Mouse (Mus musculus): ENCODE results near the gene Clcf1. TPM values are rescaled to one million over a fixed set of nuclear protein-coding genes. Genes with fewer than 3 reads are reported as not detected.

Gene Clcf1
- polyA plus RNA-seq, 2 experiments from 2014 or later = 35.0 to 46.5 TPM

- ATAC-seq = no peak
Observed at GRCm38 (mm10) chr19:4193129-4193528, 20.9 kb upstream of the Clcf1 start.

DNA sequence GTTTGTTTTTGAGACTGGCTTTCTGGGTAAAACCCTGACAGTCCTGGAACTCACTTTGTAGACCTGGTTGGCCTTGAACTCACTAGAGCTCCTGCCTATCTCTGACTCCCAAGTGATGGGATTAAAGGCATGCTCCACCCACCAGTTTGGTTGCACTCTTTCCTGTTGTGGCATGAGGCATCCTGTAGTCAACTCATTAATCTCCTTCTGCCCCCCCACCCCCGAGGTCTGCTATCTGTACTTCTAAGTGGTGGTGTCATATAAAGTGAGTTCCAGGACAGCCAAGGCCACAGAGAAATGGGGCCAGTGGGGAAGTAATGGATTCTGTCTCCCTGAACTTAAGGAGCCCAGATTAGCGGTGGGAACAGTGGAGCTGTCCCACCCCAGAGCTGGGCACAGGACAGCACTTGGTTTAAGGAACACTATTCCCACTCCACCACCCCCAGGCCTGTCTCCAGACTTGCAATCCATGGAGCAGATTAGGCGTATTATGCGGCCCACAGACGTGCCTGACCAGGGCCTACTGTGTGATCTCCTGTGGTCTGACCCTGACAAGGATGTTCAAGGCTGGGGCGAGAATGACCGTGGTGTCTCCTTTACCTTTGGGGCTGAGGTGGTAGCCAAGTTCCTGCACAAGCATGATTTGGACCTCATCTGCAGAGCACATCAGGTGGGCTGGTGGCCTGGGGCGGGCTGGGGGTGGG is 19.9 kb upstream of the Clcf1 start:
- no peak for ATAC-seq

GRCm38 (mm10) chr19:4194776-4195650 is 19.0 kb upstream of the Clcf1 start:
- ATAC-seq = no peak

GRCm38 (mm10) chr19:4196048-4196447 is 18.0 kb upstream of the Clcf1 start:
- ATAC-seq = no peak

GRCm38 (mm10) chr19:4196548-4196947 is 17.5 kb upstream of the Clcf1 start:
- no peak for ATAC-seq

DNA sequence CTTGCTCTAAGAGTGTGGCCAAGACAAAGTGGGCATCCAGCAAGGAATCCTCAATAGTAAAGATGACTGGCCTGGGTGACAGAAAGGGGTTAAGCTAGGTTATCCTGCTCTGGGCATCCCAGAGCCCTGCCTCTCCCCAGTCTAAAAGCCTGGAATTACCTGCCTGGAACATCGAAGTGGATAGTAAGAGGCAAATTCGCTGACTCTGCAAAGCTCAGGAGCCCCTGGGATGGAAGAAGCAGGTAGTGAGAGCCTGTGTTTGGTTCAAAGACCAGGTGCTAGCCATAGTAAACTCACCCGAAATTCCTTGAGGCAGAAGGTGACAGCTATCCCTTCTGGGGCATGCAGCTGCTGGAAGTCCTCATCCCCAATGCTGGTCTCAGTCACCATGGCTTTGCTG is 16.9 kb upstream of the Clcf1 start:
- no peak for ATAC-seq

- ATAC-seq = peak; percentile 75
Observed at GRCm38 (mm10) chr19:4201291-4201909, 12.6 kb upstream of the Clcf1 start, which contains the start of gene Rad9a. Rad9a (minus strand) TSS chr19:4201662.

GRCm38 (mm10) chr19:4202149-4202548 is 11.9 kb upstream of the Clcf1 start:
- no peak for ATAC-seq

GRCm38 (mm10) chr19:4203148-4203547 is 10.9 kb upstream of the Clcf1 start:
- peak; percentile 50 for ATAC-seq

DNA sequence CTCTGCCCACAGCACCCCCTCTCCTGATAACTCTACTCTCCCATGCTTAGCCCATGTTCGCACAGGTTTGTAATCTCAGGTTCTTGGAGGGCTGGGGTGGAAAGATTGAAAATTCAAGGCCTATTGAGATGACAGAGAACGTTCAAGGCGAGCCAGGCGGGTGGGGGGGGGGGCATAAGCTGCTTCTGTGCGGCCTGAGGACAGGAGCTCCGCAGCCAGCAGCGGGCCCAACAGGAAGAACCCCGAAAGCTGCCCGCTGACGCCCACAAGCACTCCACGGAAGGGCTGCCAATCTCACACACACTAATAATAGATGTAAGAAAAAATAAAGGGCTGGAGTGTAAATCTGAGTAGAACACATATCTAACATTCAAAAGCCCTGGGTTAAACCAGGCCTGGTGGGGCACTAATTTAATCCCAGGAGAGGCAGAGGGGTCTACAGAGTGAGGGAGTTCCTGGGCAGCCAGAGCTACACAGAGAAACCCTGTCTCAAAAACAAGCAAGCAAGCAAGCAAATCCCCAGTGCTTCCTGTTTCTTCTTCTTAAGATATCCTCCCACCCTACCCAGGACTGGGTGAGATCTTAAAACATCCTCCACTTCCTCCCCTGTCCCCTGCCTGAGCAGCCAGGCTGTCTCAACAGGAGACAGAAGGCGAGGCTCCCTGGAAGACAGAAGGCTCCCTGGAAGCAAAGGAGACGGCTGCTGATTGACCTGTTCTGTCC is 10.3 kb upstream of the Clcf1 start:
- peak; percentile 59 for ATAC-seq

- no peak for ATAC-seq
Observed at GRCm38 (mm10) chr19:4204889-4205288, 9.1 kb upstream of the Clcf1 start.

GRCm38 (mm10) chr19:4206971-4207370 is 7.1 kb upstream of the Clcf1 start:
- ATAC-seq = no peak

- no peak for ATAC-seq
Observed at GRCm38 (mm10) chr19:4208563-4208962, 5.5 kb upstream of the Clcf1 start.

- ATAC-seq = no peak
Observed at GRCm38 (mm10) chr19:4211891-4212588, 2.0 kb upstream of the Clcf1 start.

DNA sequence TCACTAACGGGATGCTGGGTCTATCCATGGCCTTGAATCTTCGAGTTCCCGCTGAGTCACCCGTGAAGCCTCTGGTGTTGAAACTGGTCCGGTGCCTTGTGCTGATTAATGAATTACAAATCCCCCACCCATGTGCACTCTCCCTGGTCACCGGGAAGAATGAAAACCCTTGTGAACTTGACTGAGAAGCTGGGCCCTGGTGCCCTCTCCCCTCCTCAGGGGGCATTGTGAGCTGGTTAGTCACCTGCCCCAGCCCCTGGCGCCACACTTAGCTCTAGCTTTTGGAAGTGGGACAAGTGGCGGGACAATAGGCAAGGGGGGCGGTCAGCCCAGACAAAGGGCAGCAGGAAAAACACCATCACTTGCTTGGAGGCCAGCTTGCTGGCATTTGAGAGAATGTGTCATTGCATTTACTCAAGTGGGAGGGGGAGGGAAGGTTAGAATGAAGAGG is 489 bp upstream of the Clcf1 start:
- ATAC-seq = no peak

DNA sequence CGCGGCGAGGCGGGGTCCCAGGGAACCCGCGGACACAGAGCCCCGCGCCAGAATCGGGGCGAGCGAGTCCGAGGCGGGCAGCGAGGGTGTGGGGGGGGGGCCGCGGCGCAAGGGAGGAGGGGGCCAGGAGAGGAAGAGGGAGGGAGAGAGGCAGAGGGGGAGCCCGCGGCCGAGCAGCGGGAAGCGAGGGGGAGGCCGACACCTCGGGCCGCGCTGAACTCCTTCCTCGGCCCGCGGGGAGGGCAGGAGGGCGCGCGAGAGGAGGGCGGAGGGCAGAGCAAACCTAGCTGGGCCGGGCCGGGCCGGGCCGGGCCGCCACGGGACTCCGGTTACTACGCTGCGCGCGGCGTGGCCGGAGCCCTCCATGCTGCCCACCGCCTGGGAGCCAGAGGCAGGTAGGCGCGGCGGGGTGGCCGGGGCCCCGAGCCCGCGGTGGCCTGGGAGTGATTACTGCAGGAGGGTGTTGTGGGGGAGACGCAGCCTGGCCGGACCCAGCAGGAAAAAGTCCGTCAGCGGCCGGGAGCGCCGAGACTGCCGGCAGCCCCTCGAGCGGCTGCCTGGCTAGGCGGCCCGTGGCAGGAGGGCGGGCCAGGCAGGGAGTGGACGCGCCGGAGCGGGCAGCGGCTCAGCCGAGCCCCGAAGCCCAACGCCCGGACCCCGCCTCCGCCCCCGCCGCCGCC is 873 bp downstream of the Clcf1 start:
- no peak for ATAC-seq

DNA sequence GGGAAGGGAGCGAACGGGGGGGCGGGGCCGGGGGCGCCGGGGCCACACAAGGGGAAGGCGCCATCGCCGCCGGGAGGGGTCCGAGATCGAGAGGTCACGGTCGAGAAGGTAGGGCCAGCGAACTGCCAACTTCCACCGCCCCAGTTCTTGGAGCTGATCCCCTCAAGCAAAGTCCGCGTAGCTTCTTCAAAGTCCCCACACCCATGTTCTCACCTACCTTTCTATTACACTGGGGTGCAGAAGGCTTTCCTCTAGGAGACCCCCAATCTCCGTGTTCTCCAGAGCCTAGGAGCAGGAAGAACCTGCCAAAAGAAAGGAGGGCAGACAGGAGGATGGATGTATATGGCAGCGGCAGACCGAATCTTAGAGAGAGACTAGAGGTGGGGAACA is 1.4 kb downstream of the Clcf1 start:
- no peak for ATAC-seq

GRCm38 (mm10) chr19:4216041-4216685 is 2.1 kb downstream of the Clcf1 start:
- no peak for ATAC-seq

DNA sequence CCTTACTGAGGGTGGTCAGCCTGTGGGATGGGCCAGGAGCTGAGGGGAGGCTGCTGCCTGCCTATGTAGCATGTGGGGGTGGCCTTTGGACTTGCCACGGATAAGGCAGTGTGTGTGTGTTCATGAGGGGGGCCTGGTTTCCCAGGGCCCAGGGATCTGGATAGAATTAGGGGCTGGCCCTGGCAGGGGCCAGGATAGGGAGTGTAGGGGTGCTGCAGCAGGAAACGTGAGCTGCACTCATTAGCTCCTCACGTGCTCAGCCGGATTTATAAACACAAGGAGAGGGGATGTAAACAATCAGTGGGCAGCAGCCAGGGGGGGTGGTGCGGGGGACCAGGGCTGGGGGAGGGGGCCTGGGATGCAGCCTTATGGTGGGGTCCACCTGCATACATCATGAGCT is 3.1 kb downstream of the Clcf1 start:
- no peak for ATAC-seq

DNA sequence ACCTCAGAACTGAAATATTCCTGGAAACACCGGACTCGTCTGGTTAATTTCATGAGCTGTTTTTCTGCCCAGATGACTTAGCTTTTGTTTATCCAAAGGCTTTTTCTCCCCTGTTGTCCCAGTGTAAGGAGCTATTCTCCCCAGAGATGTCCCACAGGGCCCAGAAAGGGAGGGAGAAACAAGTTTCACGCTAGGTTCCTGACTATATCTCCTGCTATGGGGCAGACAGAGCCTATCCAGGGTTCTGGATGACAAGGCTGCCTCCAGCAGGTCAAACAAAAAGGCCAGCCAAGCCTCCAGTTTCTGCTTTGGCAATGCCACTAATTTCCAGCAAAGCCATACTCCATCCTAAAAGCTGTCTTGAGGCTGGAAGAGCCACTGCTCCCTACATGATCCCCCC is 3.8 kb downstream of the Clcf1 start:
- no peak for ATAC-seq

DNA sequence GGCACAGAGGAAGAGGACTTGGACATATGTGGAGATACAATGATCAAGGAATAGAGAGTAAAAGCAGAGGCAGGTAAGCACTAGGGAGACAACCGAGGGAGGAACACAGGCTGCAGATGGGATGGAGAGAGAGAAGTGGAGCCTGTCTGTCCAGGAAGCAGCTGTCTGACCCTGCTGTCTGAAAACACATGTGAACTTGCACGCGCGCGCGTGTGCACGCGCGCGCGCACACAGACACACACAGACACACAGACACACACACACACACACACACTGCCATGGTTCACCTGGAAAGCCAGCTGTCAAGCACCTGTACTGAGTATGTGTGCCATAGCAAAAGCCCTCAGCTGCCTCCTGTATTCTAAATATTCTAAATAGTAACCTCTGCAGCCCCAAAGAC is 4.3 kb downstream of the Clcf1 start:
- no peak for ATAC-seq

Measured in CD4-positive, CD25-positive, alpha-beta regulatory T cell, adult 4 months (primary cell).